ENCODE assay signal across 8 mouse cellular contexts in genomic region chr9:54502111-54502495, GRCm38 (mm10). TPM values are rescaled to one million over a fixed set of nuclear protein-coding genes. Genes with fewer than 3 reads are reported as not detected.
A peak's percentile ranks its signal among the peaks of the same experiment; 100 is the strongest.
DNase-seq lines count a peak whose midpoint lies in the region; ATAC-seq and TF ChIP-seq lines count a peak whose summit lies in the region.

No protein-coding gene starts in this region.

- TF ChIP-seq POLR2A in heart, adult 2 months (IDR thresholded peaks at IDR 0.05; ENCODE audit: insufficient read depth, low read depth, low read length): no peak
- TF ChIP-seq POLR2A in testis, adult 2 months (IDR thresholded peaks at IDR 0.05; ENCODE audit: control insufficient read depth, low read depth, low read length): no peak

- peak overlapping the region; percentile 97 for H3K4me2 ChIP-seq in liver, embryonic 11.5 days
- H3K4me2 ChIP-seq in stomach, postnatal 0 days (replicated peaks; ENCODE audit: low read depth): peak overlapping the region; percentile 99

- no peaks in the 10 kb centered on the region for H3K27me3 ChIP-seq in heart, adult 2 months (ENCODE audit: control insufficient read depth, insufficient read depth, low read length)
- no peaks in the 10 kb centered on the region for H3K27me3 ChIP-seq in testis, adult 2 months (ENCODE audit: control insufficient read depth, insufficient read depth, low read length)
- H3K27me3 ChIP-seq in liver, embryonic 11.5 days (replicated peaks; ENCODE audit: control insufficient read depth, insufficient read depth, low read length): peaks cover 20% of the 10 kb centered on the region
- H3K27me3 ChIP-seq in stomach, postnatal 0 days (ENCODE audit: control insufficient read depth, insufficient read depth, low read length): no peaks in the 10 kb centered on the region

- no peak for DNase-seq in heart, adult 2 months
- no peak for DNase-seq in heart, adult 9 months (ENCODE audit: low spot score in 2 of 2)
- no peak for DNase-seq in testis, postnatal 14 days (ENCODE audit: low spot score)
- DNase-seq in liver, embryonic 11.5 days (ENCODE audit: low spot score): no peak
- DNase-seq in stomach, postnatal 0 days (ENCODE audit: low spot score): no peak
- DNase-seq in gastrocnemius, postnatal 10 days: no peak
- DNase-seq in frontal cortex, postnatal 14 days (ENCODE audit: low spot score in 2 of 2): no peak

- 5% methylated on average over 13 of the region's 13 CpGs for WGBS in heart, adult 2 months
- 9% methylated on average over 13 of the region's 13 CpGs for WGBS in liver, embryonic 11.5 days
- WGBS in stomach, postnatal 0 days: 3% methylated on average over 13 of the region's 13 CpGs

- H3K4me1 ChIP-seq in heart, adult 2 months (ENCODE audit: control insufficient read depth, insufficient read depth, low read length): no peaks in the 10 kb centered on the region
- H3K4me1 ChIP-seq in testis, adult 2 months (ENCODE audit: control insufficient read depth, insufficient read depth, low read length): peaks cover 12% of the 10 kb centered on the region
- no peaks in the 10 kb centered on the region; the same call in 1 of the 2 replicates for H3K4me1 ChIP-seq in liver, embryonic 11.5 days (replicated peaks; ENCODE audit: control insufficient read depth, insufficient read depth, low read length)
- no peaks in the 10 kb centered on the region for H3K4me1 ChIP-seq in stomach, postnatal 0 days (replicated peaks; ENCODE audit: control insufficient read depth, insufficient read depth)

- TF ChIP-seq EP300 in heart, adult 2 months (IDR thresholded peaks at IDR 0.05; ENCODE audit: insufficient read depth, low read depth, low read length): no peak
- TF ChIP-seq EP300 in stomach, postnatal 0 days (optimal IDR thresholded peaks at IDR 0.05): no peak

- peak overlapping the region; percentile 15; the same call in 1 of the 2 replicates for H3K9ac ChIP-seq in heart, adult 2 months (ENCODE audit: low read depth, low read length)
- H3K9ac ChIP-seq in liver, embryonic 11.5 days (ENCODE audit: low read depth, low read length): no peak overlapping the region
- H3K9ac ChIP-seq in stomach, postnatal 0 days (ENCODE audit: low read length): peak overlapping the region; percentile 67; the same call in 1 of the 2 replicates

- H3K36me3 ChIP-seq in heart, adult 2 months (ENCODE audit: control insufficient read depth, insufficient read depth, low read length): no peaks in the 10 kb centered on the region
- no peaks in the 10 kb centered on the region for H3K36me3 ChIP-seq in testis, adult 2 months (ENCODE audit: control insufficient read depth, insufficient read depth, low read length)
- no peaks in the 10 kb centered on the region for H3K36me3 ChIP-seq in liver, embryonic 11.5 days (ENCODE audit: control insufficient read depth, insufficient read depth, low read length)
- no peaks in the 10 kb centered on the region for H3K36me3 ChIP-seq in stomach, postnatal 0 days (ENCODE audit: control insufficient read depth, insufficient read depth, low read length)

- no peaks in the 10 kb centered on the region for H3K79me2 ChIP-seq in heart, adult 2 months (replicated peaks; ENCODE audit: control insufficient read depth, insufficient read depth, low read length)

- intact Hi-C loops in heart, adult 2 months (cut with DNase I): loop anchor here (2.0 kb wide), 1 partner anchor 83 kb away; no protein-coding TSS in a partner anchor

- no peaks in the 10 kb centered on the region for H3K9me3 ChIP-seq in liver, embryonic 11.5 days (ENCODE audit: control insufficient read depth, low read length)
- H3K9me3 ChIP-seq in stomach, postnatal 0 days (ENCODE audit: control insufficient read depth, low read length): no peaks in the 10 kb centered on the region

- ATAC-seq in liver, embryonic 11.5 days (replicated peaks; ENCODE audit: low FRiP score): 0 out of 2 replicates have a peak, but pooled peaks have one; percentile 5
- peak; percentile 25; the same call in 1 of the 2 replicates for ATAC-seq in stomach, postnatal 0 days (ENCODE audit: low FRiP score, low TSS enrichment)

- peak overlapping the region; percentile 50 for H3K4me3 ChIP-seq in heart, adult 2 months
- peak overlapping the region; percentile 94 for H3K4me3 ChIP-seq in testis, adult 2 months (ENCODE audit: control insufficient read depth, low read depth, low read length)
- H3K4me3 ChIP-seq in liver, embryonic 11.5 days (ENCODE audit: low read depth, low read length): peak overlapping the region; percentile 82
- peak overlapping the region; percentile 72 for H3K4me3 ChIP-seq in stomach, postnatal 0 days (ENCODE audit: low read depth, low read length)

- peak overlapping the region; percentile 56 for H3K27ac ChIP-seq in heart, adult 2 months
- no peak overlapping the region for H3K27ac ChIP-seq in testis, adult 2 months (ENCODE audit: control insufficient read depth, insufficient read depth, low read depth, low read length)
- H3K27ac ChIP-seq in liver, embryonic 11.5 days (ENCODE audit: low read depth, low read length): no peak overlapping the region
- no peak overlapping the region for H3K27ac ChIP-seq in stomach, postnatal 0 days (replicated peaks)

- no peak for TF ChIP-seq CTCF in heart, adult 2 months (IDR thresholded peaks at IDR 0.05)
- TF ChIP-seq CTCF in testis, adult 2 months (IDR thresholded peaks at IDR 0.05; ENCODE audit: control insufficient read depth, insufficient read depth, insufficient replicate concordance, low read depth, low read length): no peak
- no peak for TF ChIP-seq CTCF in stomach, postnatal 0 days (IDR thresholded peaks at IDR 0.05; ENCODE audit: low read depth)

RNA-seq across cellular contexts. Expression of gene Dmxl2, which starts 0.7 kb away (rescaled TPM):
- 10 to 100 TPM; 20.6 to 27.6 TPM for total RNA-seq in heart, adult 2 months (2021)
- 6.7 and 9.8 TPM in 2 replicates for polyA plus RNA-seq in heart, adult 2 months (2012; rRNA removed)
- polyA plus RNA-seq in testis, adult 2 months (2012; rRNA removed): 8.7 and 9.8 TPM in 2 replicates
- 2.5 and 2.6 TPM in 2 replicates for polyA plus RNA-seq in liver, embryonic 11.5 days (2014; fragmentation: Nextera tagmentation; extraction: Ambion mirVana)
- polyA plus RNA-seq in stomach, postnatal 0 days (2015; fragmentation: Nextera tagmentation; extraction: Ambion mirVana): 1.8 and 2.2 TPM in 2 replicates
- 1 to 10 TPM; 5.5 to 7.0 TPM for total RNA-seq in gastrocnemius, postnatal 10 days (2021)

RNA-seq across cellular contexts. Expression of gene Sh2d7, which starts 36.7 kb away (rescaled TPM):
- not detected for total RNA-seq in heart, adult 2 months (2021)
- polyA plus RNA-seq in heart, adult 2 months (2012; rRNA removed): 0.08 TPM in 1 of 2 replicates, not detected in the other
- polyA plus RNA-seq in testis, adult 2 months (2012; rRNA removed): 4.3 and 4.4 TPM in 2 replicates
- polyA plus RNA-seq in liver, embryonic 11.5 days (2014; fragmentation: Nextera tagmentation; extraction: Ambion mirVana): not detected in 2 replicates
- 0.04 TPM in 2 replicates for polyA plus RNA-seq in stomach, postnatal 0 days (2015; fragmentation: Nextera tagmentation; extraction: Ambion mirVana)
- total RNA-seq in gastrocnemius, postnatal 10 days (2021): not detected

RNA-seq across cellular contexts. Expression of gene Cib2, which starts 57.9 kb away (rescaled TPM):
- total RNA-seq in heart, adult 2 months (2021): 1 to 10 TPM; 2.1 TPM
- 4.1 and 5.9 TPM in 2 replicates for polyA plus RNA-seq in heart, adult 2 months (2012; rRNA removed)
- polyA plus RNA-seq in testis, adult 2 months (2012; rRNA removed): 3.2 and 3.6 TPM in 2 replicates
- 4.6 and 5.3 TPM in 2 replicates for polyA plus RNA-seq in liver, embryonic 11.5 days (2014; fragmentation: Nextera tagmentation; extraction: Ambion mirVana)
- 6.1 and 7.5 TPM in 2 replicates for polyA plus RNA-seq in stomach, postnatal 0 days (2015; fragmentation: Nextera tagmentation; extraction: Ambion mirVana)
- 10 to 100 TPM; 23.6 to 23.9 TPM for total RNA-seq in gastrocnemius, postnatal 10 days (2021)
